Comparison of ENCODE assay signal across 19 mouse cellular contexts in genomic region chr14:32003904-32004596, GRCm38 (mm10). TPM values are rescaled to one million over a fixed set of nuclear protein-coding genes. Genes with fewer than 3 reads are reported as not detected.
DNase-seq lines count a peak whose midpoint lies in the region; ATAC-seq and TF ChIP-seq lines count a peak whose summit lies in the region.
"Had no signal": no experiment of that assay in that cellular context is flagged by ENCODE, and none has a peak within 500 bp of the region (broad histone marks: within the 10 kb centered on the region; RNA-seq: fewer than 3 reads in every experiment).

No protein-coding gene starts in this region.

- peak; percentile 26 for DNase-seq in adrenal gland, postnatal 10 days
- no peak for DNase-seq in adrenal gland, adult 18-20 months (ENCODE audit: low spot score in 2 of 2)
- no peak for DNase-seq in gastrocnemius, adult 2 months
- DNase-seq in gastrocnemius, postnatal 14 days = no peak
- peak; percentile 57 for DNase-seq in lung, postnatal 10 days
- DNase-seq in lung, postnatal 14 days = no peak
- no peak for DNase-seq in spleen, adult 12 weeks (ENCODE audit: low spot score)
- DNase-seq: cerebellum, adult 9-11 months; embryo, embryonic 11 days; gastrocnemius, postnatal 36 days; midbrain, embryonic 14.5 days; thymus, postnatal 14 days had no signal

- no peak overlapping the region for H3K4me2 ChIP-seq in stomach, embryonic 15.5 days
- H3K4me2 ChIP-seq: heart, embryonic 15.5 days; hindbrain, embryonic 12.5 days; kidney, embryonic 15.5 days had no signal

- no peaks in the 10 kb centered on the region for H3K36me3 ChIP-seq in stomach, embryonic 15.5 days
- H3K36me3 ChIP-seq: heart, embryonic 15.5 days; hindbrain, embryonic 12.5 days; kidney, embryonic 15.5 days had no signal

- no peak for TF ChIP-seq CTCF in gastrocnemius, adult 2 months (IDR thresholded peaks at IDR 0.05)

- no peak overlapping the region for H3K4me3 ChIP-seq in gastrocnemius, adult 2 months
- H3K4me3 ChIP-seq in stomach, embryonic 15.5 days (replicated peaks) = no peak overlapping the region
- H3K4me3 ChIP-seq: heart, embryonic 15.5 days; hindbrain, embryonic 12.5 days; kidney, embryonic 15.5 days; layer of hippocampus, adult 2 months had no signal

- no peaks in the 10 kb centered on the region for H3K4me1 ChIP-seq in stomach, embryonic 15.5 days
- H3K4me1 ChIP-seq: heart, embryonic 15.5 days; kidney, embryonic 15.5 days had no signal

- WGBS in stomach, embryonic 15.5 days = 56% methylated on average over 7 of the region's 7 CpGs

- H3K9me3 ChIP-seq in stomach, embryonic 15.5 days = no peaks in the 10 kb centered on the region
- H3K9me3 ChIP-seq: heart, embryonic 15.5 days; hindbrain, embryonic 12.5 days; kidney, embryonic 15.5 days had no signal

- H3K9ac ChIP-seq in stomach, embryonic 15.5 days = no peak overlapping the region
- H3K9ac ChIP-seq: heart, embryonic 15.5 days; hindbrain, embryonic 12.5 days; kidney, embryonic 15.5 days had no signal

- no peaks in the 10 kb centered on the region for H3K27me3 ChIP-seq in stomach, embryonic 15.5 days (replicated peaks)
- H3K27me3 ChIP-seq: heart, embryonic 15.5 days; hindbrain, embryonic 12.5 days; kidney, embryonic 15.5 days; Patski had no signal

- no peak for ATAC-seq in stomach, embryonic 15.5 days (ENCODE audit: insufficient read depth, low FRiP score, low read depth)
- ATAC-seq: Patski had no signal

- peak overlapping the region; percentile 60 for H3K27ac ChIP-seq in gastrocnemius, adult 2 months
- H3K27ac ChIP-seq in stomach, embryonic 15.5 days = 0 out of 2 replicates have a peak overlapping the region, but pooled peaks have one; percentile 16
- H3K27ac ChIP-seq: heart, embryonic 15.5 days; hindbrain, embryonic 12.5 days; kidney, embryonic 15.5 days had no signal

- intact Hi-C loops in gastrocnemius, adult 2 months (cut with DNase I) = no loop called here
- intact Hi-C loops in gastrocnemius, postnatal 14 days (cut with DNase I; ENCODE audit: low total_unique reads) = no loop called here

RNA-seq across cellular contexts. Expression of gene Galnt15, which starts 24.7 kb away (rescaled TPM):
- total RNA-seq in adrenal gland, postnatal 10 days (2021) = 10 to 100 TPM; 10.2 to 10.6 TPM
- total RNA-seq in adrenal gland, adult 18-20 months (2021) = 10 to 100 TPM in 1 of 2 experiments, 1 to 10 TPM in 1; 9.1 to 10.7 TPM
- total RNA-seq in gastrocnemius, adult 2 months (2021) = 10 to 100 TPM in 1 of 2 experiments, 1 to 10 TPM in 1; 3.8 to 10.4 TPM
- total RNA-seq in gastrocnemius, postnatal 14 days (2021) = 10 to 100 TPM; 12.9 to 13.5 TPM
- polyA plus RNA-seq in stomach, embryonic 15.5 days (2015; fragmentation: Nextera tagmentation; extraction: Ambion mirVana) = 0.05 and 0.10 TPM in 2 replicates
- total RNA-seq: megakaryocyte progenitor cell, adult 5-6 weeks had no signal

Comparison
In these comparisons a context has a peak if more than half of its experiments do, and no peak if none do; other contexts are left out.
1. DNase-seq: peak in adrenal gland, postnatal 10 days (single experiment) and lung, postnatal 10 days (single experiment); none in adrenal gland, adult 18-20 months (0 of 2), gastrocnemius, adult 2 months (single experiment), gastrocnemius, postnatal 14 days (single experiment), lung, postnatal 14 days (single experiment) and spleen, adult 12 weeks (single experiment).